Mouse (Mus musculus) embryonic facial prominence, embryonic 13.5 days (tissue): ENCODE measurements around the gene Cxcr4. TPM values are rescaled to one million over a fixed set of nuclear protein-coding genes. Genes with fewer than 3 reads are reported as not detected.

ENCODE experiments used
- ATAC-seq: fragments of 200-750 bp; cut with Nextera tagmentation; 2 replicates; pipeline ENCODE4 v1.8.0; 2017; ENCODE audit warnings: low read depth; ENCODE audit not compliant: insufficient number of reproducible peaks, insufficient read depth, low FRiP score, low TSS enrichment
- H3K27ac ChIP-seq: fragments of 300-500 bp; sonication (generic); 2 replicates; pipeline ENCODE4 v1.5.1; 2015; ENCODE audit warnings: moderate library complexity, mild to moderate bottlenecking, inconsistent platforms
- H3K27me3 ChIP-seq: fragments of 300-500 bp; sonication (generic); 2 replicates; pipeline ENCODE4 v1.6.1; 2015; ENCODE audit warnings: mild to moderate bottlenecking, inconsistent platforms
- H3K36me3 ChIP-seq: fragments of 300-500 bp; sonication (generic); 2 replicates; pipeline ENCODE4 v1.6.1; 2015; ENCODE audit warnings: mild to moderate bottlenecking, inconsistent platforms
- H3K4me1 ChIP-seq: fragments of 300-500 bp; sonication (generic); 2 replicates; pipeline ENCODE4 v1.6.1; 2015; ENCODE audit warnings: inconsistent platforms
- H3K4me2 ChIP-seq: fragments of 300-500 bp; sonication (generic); 2 replicates; pipeline ENCODE4 v1.6.1; 2015; ENCODE audit warnings: moderate library complexity, mild to moderate bottlenecking, inconsistent platforms
- H3K4me3 ChIP-seq: fragments of 300-500 bp; sonication (generic); 2 replicates; pipeline ENCODE4 v1.5.1; 2015; ENCODE audit warnings: mild to moderate bottlenecking, inconsistent platforms
- H3K9ac ChIP-seq: fragments of 300-500 bp; sonication (generic); 2 replicates; pipeline ENCODE4 v1.6.1; 2015; ENCODE audit warnings: mild to moderate bottlenecking, inconsistent platforms
- H3K9me3 ChIP-seq: fragments of 300-500 bp; sonication (generic); 2 replicates; pipeline ENCODE4 v1.6.1; 2016; ENCODE audit warnings: inconsistent platforms
- WGBS: fragments of 180-500 bp; shearing (Covaris S2); methylation state at CpG from one replicate; pipeline ENCODE4 v1.1.7; 2015; ENCODE audit warnings: mixed read lengths; 5-methylcytosine and 5-hydroxymethylcytosine counted together
- polyA plus RNA-seq: library from polyadenylated mRNA; unstranded; fragments of >200 nt; fragmentation: Nextera tagmentation; extraction: Ambion mirVana; gene quantifications from 2 replicates; pipeline ENCODE4 v1.2.1, GENCODE M21; 2015

The Cxcr4 gene
- polyA plus RNA-seq, 1 experiment from 2014 or later = 4.2 TPM

- H3K27me3 ChIP-seq = peaks cover 39% of the 10 kb centered on the region
- WGBS = 6% methylated on average over 6 of the region's 6 CpGs
These were observed 3.4 kb upstream of the Cxcr4 start for GRCm38 (mm10) chr1:128595528-128595927.

DNA sequence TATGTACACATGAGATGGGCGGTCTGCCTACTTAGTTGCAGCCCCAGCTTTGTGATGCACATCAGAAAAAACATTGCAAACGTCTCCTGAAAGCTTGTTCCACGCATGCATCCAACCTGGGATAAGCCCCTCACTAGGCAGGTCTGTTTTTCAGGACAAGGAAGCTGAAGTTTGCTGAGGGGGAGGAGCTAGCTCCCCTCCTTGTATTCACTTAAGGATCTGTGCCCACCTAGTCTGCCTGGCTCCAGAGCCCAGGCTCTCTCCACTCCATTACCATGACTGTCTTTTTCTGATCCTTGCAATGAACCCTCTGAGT lies 3.0 kb upstream of the Cxcr4 start:
- Histone ChIP-seq H3K9ac (no peak overlapping the region), H3K4me1 (peaks cover 47% of the 10 kb centered on the region), H3K4me2 (no peak overlapping the region), H3K27ac (no peak overlapping the region), H3K9me3 (no peaks in the 10 kb centered on the region), H3K4me3 (no peak overlapping the region), H3K36me3 (no peaks in the 10 kb centered on the region), H3K27me3 (peaks cover 41% of the 10 kb centered on the region)
- ATAC-seq = no peak
- WGBS = 21% methylated on average over 3 of the region's 3 CpGs

More at GRCm38 (mm10) chr1:128595528-128595927, 3.4 kb upstream of the Cxcr4 start:
- Histone ChIP-seq H3K27ac (no peak overlapping the region), H3K4me1 (peaks cover 46% of the 10 kb centered on the region), H3K9me3 (no peaks in the 10 kb centered on the region), H3K36me3 (no peaks in the 10 kb centered on the region), H3K4me2 (no peak overlapping the region), H3K9ac (no peak overlapping the region), H3K4me3 (no peak overlapping the region)
- ATAC-seq = no peak

DNA sequence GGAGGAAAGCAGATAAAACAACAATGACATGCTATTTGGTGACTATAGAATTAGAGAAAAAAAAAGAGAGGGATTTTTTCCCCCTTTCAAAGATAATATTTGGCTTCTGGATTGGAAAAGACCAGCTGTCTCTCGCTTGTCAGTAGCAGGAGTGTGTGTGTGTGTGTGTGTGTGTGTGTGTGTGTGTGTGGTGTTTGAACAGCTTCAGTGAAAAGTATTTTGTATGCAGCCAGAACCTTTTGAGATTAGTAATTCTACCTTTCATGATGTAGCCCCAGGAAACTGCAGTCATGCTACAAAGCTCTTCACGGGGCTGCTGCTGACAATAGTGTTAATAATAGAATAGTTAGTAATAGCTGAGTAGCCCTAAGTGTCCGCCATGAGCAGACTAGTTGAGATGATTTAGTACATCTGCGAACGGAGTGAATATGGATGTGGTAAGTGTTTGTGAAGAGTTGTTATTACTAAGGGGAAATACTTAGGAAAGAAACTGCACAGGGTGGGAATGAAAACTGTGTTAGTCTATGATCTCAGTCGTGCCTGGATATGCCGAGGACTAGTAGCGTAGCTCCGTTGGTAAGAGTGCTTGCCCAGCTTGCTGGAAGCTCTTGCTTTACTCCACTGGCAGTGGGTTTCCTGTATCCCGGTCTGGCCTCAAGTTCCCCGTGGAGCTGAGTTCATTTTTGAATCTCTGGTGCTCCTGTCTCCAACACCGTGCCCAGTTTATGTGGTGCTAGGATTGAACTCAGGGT lies 2.4 kb upstream of the Cxcr4 start:
- Histone ChIP-seq H3K4me3 (no peak overlapping the region), H3K4me1 (peaks cover 47% of the 10 kb centered on the region), H3K4me2 (0 out of 2 replicates have a peak overlapping the region, but pooled peaks have one; percentile 5), H3K27ac (no peak overlapping the region), H3K27me3 (peaks cover 47% of the 10 kb centered on the region), H3K9ac (no peak overlapping the region), H3K9me3 (no peaks in the 10 kb centered on the region), H3K36me3 (no peaks in the 10 kb centered on the region)
- no peak for ATAC-seq
- 30% methylated on average over 12 of the region's 12 CpGs for WGBS

DNA sequence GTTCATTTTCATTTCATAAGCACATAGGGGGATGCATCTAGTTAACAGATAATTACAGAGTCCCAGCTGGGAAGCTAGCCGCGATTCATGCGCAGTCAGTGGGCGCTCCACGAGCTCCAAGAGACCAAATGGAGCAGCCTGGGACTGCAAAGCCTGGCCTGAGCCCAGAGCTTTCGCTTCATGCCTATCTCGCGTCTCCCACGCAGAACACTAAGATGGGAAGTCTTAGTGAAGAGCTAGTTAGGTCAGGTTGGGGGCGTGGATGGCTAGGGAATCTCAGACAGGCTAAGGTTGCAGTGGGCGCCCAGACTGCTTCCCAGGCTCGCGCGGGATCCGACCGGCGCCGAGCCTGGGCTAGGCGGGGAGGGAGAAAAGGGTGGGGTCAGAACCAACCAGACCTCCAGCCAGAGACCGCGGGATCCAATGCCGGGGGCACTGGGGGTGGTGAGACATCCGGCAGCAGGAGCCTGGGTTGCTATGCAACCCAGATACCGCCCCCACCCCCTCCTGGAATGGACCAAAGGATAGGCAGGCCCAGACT lies 938 bp upstream of the Cxcr4 start:
- ATAC-seq = 0 out of 2 replicates have a peak, but pooled peaks have one; percentile 27
- H3K4me2 ChIP-seq = peak overlapping the region; percentile 91
- H3K27me3 ChIP-seq = peaks cover 56% of the 10 kb centered on the region
- peak overlapping the region; percentile 68; the same call in 1 of the 2 replicates for H3K27ac ChIP-seq
- no peaks in the 10 kb centered on the region for H3K9me3 ChIP-seq
- H3K4me3 ChIP-seq = peak overlapping the region; percentile 58
- peak overlapping the region; percentile 61 for H3K9ac ChIP-seq
- under 1% methylated on average over 24 of the region's 24 CpGs for WGBS
- no peaks in the 10 kb centered on the region for H3K36me3 ChIP-seq
- H3K4me1 ChIP-seq = peaks cover 47% of the 10 kb centered on the region

DNA sequence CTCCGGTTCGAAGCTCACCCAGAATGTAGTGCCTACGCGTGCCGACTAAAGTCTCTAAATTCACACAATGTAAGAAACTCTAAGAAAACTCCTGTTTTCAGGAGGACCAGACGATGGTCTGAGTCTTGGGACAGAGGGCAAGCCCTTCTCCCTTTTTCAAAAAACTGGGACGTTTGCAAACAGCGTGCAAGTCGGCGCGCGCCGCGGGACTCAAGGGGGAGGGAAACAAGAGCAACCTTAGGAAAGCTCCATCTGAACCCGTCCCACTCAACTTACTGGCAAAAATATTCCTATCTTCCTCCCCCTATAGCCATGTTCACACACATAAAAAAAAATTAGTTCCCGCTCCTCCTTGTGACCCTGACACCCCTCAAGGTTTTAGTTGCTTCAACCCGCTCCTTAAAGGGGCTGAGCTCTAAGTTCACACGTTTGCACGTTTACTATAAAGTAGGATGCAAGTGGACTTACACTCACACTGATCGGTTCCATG lies 327 bp downstream of the Cxcr4 start:
- under 1% methylated on average over 20 of the region's 20 CpGs for WGBS
- no peaks in the 10 kb centered on the region for H3K9me3 ChIP-seq
- H3K27me3 ChIP-seq = peaks cover 56% of the 10 kb centered on the region
- H3K36me3 ChIP-seq = no peaks in the 10 kb centered on the region
- H3K27ac ChIP-seq = peak overlapping the region; percentile 39
- H3K4me1 ChIP-seq = peaks cover 47% of the 10 kb centered on the region
- ATAC-seq = no peak
- peak overlapping the region; percentile 58 for H3K4me3 ChIP-seq
- peak overlapping the region; percentile 66 for H3K9ac ChIP-seq
- H3K4me2 ChIP-seq = peak overlapping the region; percentile 91

- Histone ChIP-seq H3K9me3 (no peaks in the 10 kb centered on the region), H3K4me3 (peak overlapping the region; percentile 58), H3K4me1 (peaks cover 46% of the 10 kb centered on the region), H3K27ac (peak overlapping the region; percentile 39; the same call in 1 of the 2 replicates), H3K27me3 (peaks cover 56% of the 10 kb centered on the region), H3K36me3 (no peaks in the 10 kb centered on the region), H3K4me2 (peak overlapping the region; percentile 91), H3K9ac (peak overlapping the region; percentile 66)
- no peak for ATAC-seq
- WGBS = under 1% methylated on average over 63 of the region's 63 CpGs
These were observed 1.0 kb downstream of the Cxcr4 start for GRCm38 (mm10) chr1:128590816-128591720.

DNA sequence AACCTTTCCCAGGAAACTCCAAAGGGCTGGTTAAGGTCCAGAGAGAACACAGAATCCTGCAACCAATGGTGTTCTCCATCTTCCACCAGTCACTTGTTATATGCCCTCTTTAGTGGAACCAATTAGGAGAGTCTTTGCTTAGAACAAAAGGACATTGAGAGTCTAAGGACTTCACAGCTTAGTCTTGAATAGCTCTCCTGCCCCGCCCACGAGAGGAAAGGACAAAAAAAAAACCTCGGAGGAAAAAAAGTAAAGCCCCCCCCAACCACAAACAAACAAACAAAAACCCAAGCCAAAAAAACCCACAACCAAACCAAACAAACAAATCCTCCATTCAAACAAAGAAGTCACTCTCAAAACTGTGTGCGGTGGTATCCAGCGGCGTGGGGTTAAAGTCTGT lies 2.1 kb downstream of the Cxcr4 start:
- Histone ChIP-seq H3K9me3 (no peaks in the 10 kb centered on the region), H3K4me3 (peak overlapping the region; percentile 58), H3K36me3 (no peaks in the 10 kb centered on the region), H3K9ac (no peak overlapping the region), H3K27me3 (peaks cover 50% of the 10 kb centered on the region), H3K4me1 (peaks cover 36% of the 10 kb centered on the region), H3K4me2 (peak overlapping the region; percentile 91), H3K27ac (no peak overlapping the region)
- no peak for ATAC-seq
- 5% methylated on average over 6 of the region's 6 CpGs for WGBS

DNA sequence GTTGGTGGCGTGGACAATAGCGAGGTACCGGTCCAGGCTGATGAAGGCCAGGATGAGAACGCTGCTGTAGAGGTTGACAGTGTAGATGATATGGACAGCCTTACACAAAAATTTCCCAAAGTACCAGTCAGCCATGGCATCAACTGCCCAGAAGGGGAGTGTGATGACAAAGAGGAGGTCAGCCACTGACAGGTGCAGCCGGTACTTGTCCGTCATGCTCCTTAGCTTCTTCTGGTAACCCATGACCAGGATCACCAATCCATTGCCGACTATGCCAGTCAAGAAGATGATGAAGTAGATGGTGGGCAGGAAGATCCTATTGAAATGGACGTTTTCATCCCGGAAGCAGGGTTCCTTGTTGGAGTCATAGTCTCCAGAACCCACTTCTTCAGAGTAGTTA lies 2.6 kb downstream of the Cxcr4 start:
- Histone ChIP-seq H3K4me1 (peaks cover 32% of the 10 kb centered on the region), H3K4me3 (peak overlapping the region; percentile 58; the same call in 1 of the 2 replicates), H3K27ac (no peak overlapping the region), H3K27me3 (peaks cover 45% of the 10 kb centered on the region), H3K9me3 (no peaks in the 10 kb centered on the region), H3K9ac (no peak overlapping the region), H3K36me3 (no peaks in the 10 kb centered on the region), H3K4me2 (peak overlapping the region; percentile 91)
- no peak for ATAC-seq
- 85% methylated on average over 9 of the region's 9 CpGs for WGBS

GRCm38 (mm10) chr1:128588337-128588736 lies 3.8 kb downstream of the Cxcr4 start:
- 57% methylated on average over 2 of the region's 2 CpGs for WGBS

DNA sequence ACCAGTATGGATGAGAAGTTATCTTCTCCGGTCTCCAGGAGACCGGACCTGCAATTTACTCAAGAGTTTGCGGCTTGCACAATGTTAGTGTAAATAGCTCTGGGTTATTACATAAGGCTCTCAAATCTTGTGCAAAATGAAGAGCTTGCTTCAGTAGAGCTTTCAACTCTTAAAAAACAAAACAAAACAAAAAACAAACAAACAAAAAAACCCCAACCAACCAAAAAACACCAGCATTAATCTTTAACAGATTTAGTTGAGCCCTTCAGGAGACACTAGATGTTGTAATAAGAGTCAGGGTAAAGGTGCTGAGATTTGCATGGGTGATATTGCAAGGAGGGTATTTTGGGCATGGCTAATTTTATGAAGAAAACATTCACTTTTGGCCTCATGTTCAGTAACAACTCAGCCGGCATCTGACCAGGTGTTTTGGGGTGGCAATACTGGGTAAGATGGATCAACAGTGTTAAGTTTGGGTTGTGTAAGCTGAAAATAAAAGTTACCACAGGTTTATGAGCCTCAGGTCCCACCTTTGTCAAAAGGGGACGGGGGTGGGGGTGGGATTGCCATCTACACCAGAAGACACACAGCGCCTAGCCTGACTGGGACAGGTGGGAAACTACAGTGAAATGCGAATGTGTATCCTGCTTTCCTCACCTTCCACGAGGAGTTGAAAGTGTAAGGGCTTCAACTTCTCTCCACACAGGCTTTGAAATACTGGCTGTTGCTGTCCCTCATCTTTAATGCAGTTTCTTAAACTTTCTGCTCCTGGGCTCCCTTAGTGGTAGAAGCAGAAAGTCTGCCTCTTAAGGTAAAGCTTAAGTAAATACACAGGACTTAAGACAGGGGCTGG lies 4.9 kb downstream of the Cxcr4 start:
- peaks cover 21% of the 10 kb centered on the region for H3K4me1 ChIP-seq
- no peak overlapping the region for H3K9ac ChIP-seq
- ATAC-seq = no peak
- 75% methylated on average over 8 of the region's 8 CpGs for WGBS
- no peaks in the 10 kb centered on the region for H3K36me3 ChIP-seq
- H3K4me2 ChIP-seq = no peak overlapping the region
- H3K9me3 ChIP-seq = no peaks in the 10 kb centered on the region
- H3K27me3 ChIP-seq = peaks cover 28% of the 10 kb centered on the region
- no peak overlapping the region for H3K27ac ChIP-seq
- no peak overlapping the region for H3K4me3 ChIP-seq

More at GRCm38 (mm10) chr1:128588337-128588736, 3.8 kb downstream of the Cxcr4 start:
- no peak overlapping the region for H3K27ac ChIP-seq
- H3K4me3 ChIP-seq = no peak overlapping the region
- peaks cover 29% of the 10 kb centered on the region for H3K4me1 ChIP-seq
- peaks cover 33% of the 10 kb centered on the region for H3K27me3 ChIP-seq
- no peak overlapping the region for H3K9ac ChIP-seq
- no peak for ATAC-seq
- H3K4me2 ChIP-seq = no peak overlapping the region
- H3K36me3 ChIP-seq = no peaks in the 10 kb centered on the region
- H3K9me3 ChIP-seq = no peaks in the 10 kb centered on the region
